Mouse (Mus musculus) liver, postnatal 0 days (tissue): ENCODE data around the gene Gm47996. TPM values are rescaled to one million over a fixed set of nuclear protein-coding genes. Genes with fewer than 3 reads are reported as not detected.
"Not testable (repeated sequence)": the region's sequence is repeated elsewhere in the genome, so short reads cannot be mapped to it uniquely, and the experiment has no call there.

Source experiments
- ATAC-seq: fragments of 200-750 bp; cut with Nextera tagmentation; 2 replicates; pipeline ENCODE4 v1.8.0; 2017; ENCODE audit warnings: mild to moderate bottlenecking, moderate library complexity
- DNase-seq: peaks from one replicate; pipeline ENCODE4 v3.0.0-alpha.2; 2016
- H3K27ac ChIP-seq: fragments of 300-500 bp; sonication (generic); 2 replicates; pipeline ENCODE4 v1.5.1; 2014; ENCODE audit warnings: antibody characterized with exemption, moderate library complexity, mild to moderate bottlenecking, low read depth
- H3K27me3 ChIP-seq: fragments of 300-500 bp; sonication (generic); 2 replicates; pipeline ENCODE4 v1.6.1; 2014; ENCODE audit warnings: low read length, control low read depth, mixed read lengths; ENCODE audit not compliant: insufficient read depth
- H3K36me3 ChIP-seq: fragments of 300-500 bp; sonication (generic); replicated peaks from 2 replicates; pipeline ENCODE4 v1.6.1; 2014; ENCODE audit warnings: mild to moderate bottlenecking, control low read depth, low read length, moderate library complexity, mixed read lengths; ENCODE audit not compliant: insufficient read depth
- H3K4me1 ChIP-seq: fragments of 300-500 bp; sonication (generic); 2 replicates; pipeline ENCODE4 v1.6.1; 2014; ENCODE audit warnings: antibody characterized with exemption, mild to moderate bottlenecking, control low read depth; ENCODE audit not compliant: insufficient read depth
- H3K4me2 ChIP-seq: fragments of 300-500 bp; sonication (generic); 2 replicates; pipeline ENCODE4 v1.6.1; 2014; ENCODE audit warnings: low read depth, mild to moderate bottlenecking, low read length, moderate library complexity, mixed read lengths
- H3K4me3 ChIP-seq: fragments of 300-500 bp; sonication (generic); 2 replicates; pipeline ENCODE4 v1.5.1; 2014; ENCODE audit warnings: low read depth, low read length
- H3K9ac ChIP-seq: fragments of 300-500 bp; sonication (generic); replicated peaks from 2 replicates; pipeline ENCODE4 v1.6.1; 2014; ENCODE audit warnings: mild to moderate bottlenecking, moderate library complexity
- H3K9me3 ChIP-seq: fragments of 300-500 bp; sonication (generic); 2 replicates; pipeline ENCODE4 v1.6.1; 2016; ENCODE audit warnings: mild to moderate bottlenecking, control low read depth, low read length, mixed read lengths
- CTCF ChIP-seq: sonication (generic); IDR thresholded peaks from 2 replicates; pipeline ENCODE4 v1.5.1; 2016; ENCODE audit warnings: antibody characterized with exemption, low read depth
- EP300 ChIP-seq: IDR thresholded peaks from 2 replicates; pipeline ENCODE4 v1.6.1; 2016; ENCODE audit warnings: antibody characterized with exemption, low read depth, mild to moderate bottlenecking
- WGBS: fragments of 180-500 bp; shearing (Covaris S2); extraction: QIAGEN DNeasy Blood & Tissue Kit; methylation state at CpG from one replicate; pipeline ENCODE4 v1.1.7; 2014; ENCODE audit not compliant: insufficient replicate concordance; 5-methylcytosine and 5-hydroxymethylcytosine counted together
- polyA plus RNA-seq: library from polyadenylated mRNA; unstranded; fragments of >200 nt; fragmentation: Nextera tagmentation; extraction: Ambion mirVana; gene quantifications from 2 replicates; pipeline ENCODE4 v1.2.1, GENCODE M21; 2015

Gm47996 gene
- polyA plus RNA-seq, 1 experiment from 2014 or later, result 0.12 TPM

- ATAC-seq (no peak), DNase-seq (no peak)
- Histone ChIP-seq H3K27ac (no peak overlapping the region), H3K9ac (no peak overlapping the region), H3K36me3 (no peaks in the 10 kb centered on the region), H3K4me3 (no peak overlapping the region), H3K27me3 (no peaks in the 10 kb centered on the region), H3K4me2 (no peak overlapping the region), H3K9me3 (no peaks in the 10 kb centered on the region), H3K4me1 (no peaks in the 10 kb centered on the region)
- 82% methylated on average over 4 of the region's 4 CpGs for WGBS
- no peak for TF ChIP-seq CTCF
- no peak for TF ChIP-seq EP300
Observed at GRCm38 (mm10) chr1:151188469-151188868, 21.5 kb upstream of the Gm47996 start.

- not testable (repeated sequence) for H3K9me3 ChIP-seq, H3K27me3 ChIP-seq, H3K9ac ChIP-seq, H3K4me2 ChIP-seq, H3K4me1 ChIP-seq, H3K36me3 ChIP-seq, H3K27ac ChIP-seq, H3K4me3 ChIP-seq, DNase-seq
- no CpG with 5 or more reads among the region's 7 CpGs for WGBS
- 0 out of 2 replicates have a peak, but pooled peaks have one; percentile 50 for ATAC-seq
Observed at GRCm38 (mm10) chr1:151192075-151192474, 17.9 kb upstream of the Gm47996 start, which contains the start of gene Gm8947. TSS of gene Gm8947 (plus strand) at chr1:151192376.

DNA sequence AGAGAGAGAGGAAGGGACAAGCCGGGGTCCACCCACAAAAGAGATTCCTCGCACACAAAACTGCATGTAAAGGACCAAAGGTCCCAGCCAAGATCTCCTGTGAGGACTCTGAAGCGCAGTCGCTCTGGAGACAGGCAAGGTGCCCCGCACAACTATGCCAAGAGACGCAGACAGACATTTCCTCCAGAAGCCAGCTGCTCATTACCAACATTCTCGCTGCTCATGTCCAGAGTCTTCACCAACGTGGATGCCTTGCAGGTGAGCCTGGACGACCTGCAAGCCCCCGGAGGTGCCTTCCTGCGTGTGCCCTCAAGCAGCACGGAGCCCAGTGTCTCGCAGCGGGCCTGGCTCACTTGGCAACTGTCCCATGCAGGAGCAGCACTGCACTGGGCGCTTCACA, 17.2 kb upstream of the Gm47996 start:
- not testable (repeated sequence) for DNase-seq, H3K36me3 ChIP-seq, H3K9me3 ChIP-seq, H3K4me1 ChIP-seq, H3K27ac ChIP-seq, H3K4me2 ChIP-seq, H3K9ac ChIP-seq, H3K27me3 ChIP-seq, H3K4me3 ChIP-seq, ATAC-seq
- 90% methylated on average over 13 of the region's 15 CpGs for WGBS

GRCm38 (mm10) chr1:151195986-151196385, 13.9 kb upstream of the Gm47996 start:
- H3K27me3 ChIP-seq, DNase-seq, H3K9me3 ChIP-seq, ATAC-seq, H3K4me1 ChIP-seq, H3K4me2 ChIP-seq, H3K27ac ChIP-seq, H3K4me3 ChIP-seq, H3K36me3 ChIP-seq, H3K9ac ChIP-seq: not testable (repeated sequence)
- WGBS, result 77% methylated on average over 4 of the region's 4 CpGs

- not testable (repeated sequence) for H3K4me3 ChIP-seq, H3K4me2 ChIP-seq, H3K9me3 ChIP-seq, H3K27ac ChIP-seq, H3K4me1 ChIP-seq, H3K36me3 ChIP-seq, ATAC-seq, H3K27me3 ChIP-seq, DNase-seq, H3K9ac ChIP-seq
- 72% methylated on average over 3 of the region's 3 CpGs for WGBS
Observed at GRCm38 (mm10) chr1:151196690-151197089, 13.2 kb upstream of the Gm47996 start.

GRCm38 (mm10) chr1:151198120-151198519, 11.8 kb upstream of the Gm47996 start, which contains the start of gene Gm47995:
TSS of gene Gm47995 (plus strand) at chr1:151198448.
- peak; percentile 48 for DNase-seq

GRCm38 (mm10) chr1:151200620-151201019, 9.3 kb upstream of the Gm47996 start:
- H3K9ac ChIP-seq, H3K4me2 ChIP-seq, H3K9me3 ChIP-seq, ATAC-seq, H3K4me3 ChIP-seq, H3K36me3 ChIP-seq, H3K4me1 ChIP-seq, H3K27ac ChIP-seq, H3K27me3 ChIP-seq, DNase-seq: not testable (repeated sequence)

More at GRCm38 (mm10) chr1:151198120-151198519, 11.8 kb upstream of the Gm47996 start, which contains the start of gene Gm47995:
- not testable (repeated sequence) for H3K9ac ChIP-seq, ATAC-seq, H3K27ac ChIP-seq, H3K27me3 ChIP-seq, H3K4me2 ChIP-seq, H3K9me3 ChIP-seq, H3K36me3 ChIP-seq, H3K4me1 ChIP-seq, H3K4me3 ChIP-seq
- 69% methylated on average over 2 of the region's 4 CpGs for WGBS

GRCm38 (mm10) chr1:151202771-151203170, 7.2 kb upstream of the Gm47996 start:
- not testable (repeated sequence) for H3K27me3 ChIP-seq, H3K4me3 ChIP-seq, H3K9me3 ChIP-seq, H3K27ac ChIP-seq, H3K4me1 ChIP-seq, H3K36me3 ChIP-seq, H3K4me2 ChIP-seq, DNase-seq, H3K9ac ChIP-seq
- WGBS, result 39% methylated on average over 3 of the region's 5 CpGs
- peak; percentile 79 for ATAC-seq

DNA sequence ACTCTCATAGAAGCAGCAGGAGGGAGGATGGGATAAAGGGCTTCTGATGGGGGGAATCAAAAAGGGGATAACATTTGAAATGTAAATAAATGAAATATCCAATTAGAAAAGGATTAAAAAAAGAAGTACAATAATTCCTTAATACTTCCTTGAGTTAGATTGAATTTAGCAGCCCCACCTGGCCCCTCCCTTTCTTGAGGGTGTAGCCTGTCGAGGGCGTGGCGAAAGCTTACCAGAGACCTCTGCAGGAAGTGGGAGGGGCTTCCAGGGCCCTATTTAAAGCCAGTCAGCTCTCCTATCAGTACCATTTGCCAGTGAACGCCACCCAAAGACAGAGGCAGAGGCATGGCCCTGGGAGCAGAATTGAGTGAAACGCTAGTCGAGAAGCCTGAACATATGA, 6.1 kb upstream of the Gm47996 start, which contains the start of gene 3110040M04Rik:
3110040M04Rik (plus strand) TSS at position 304 of the 400 bp plus-strand sequence.
- WGBS, result no CpG with 5 or more reads among the region's 6 CpGs
- not testable (repeated sequence) for H3K4me2 ChIP-seq, H3K27me3 ChIP-seq, H3K9me3 ChIP-seq, H3K27ac ChIP-seq, H3K4me3 ChIP-seq, H3K4me1 ChIP-seq, H3K36me3 ChIP-seq, H3K9ac ChIP-seq, ATAC-seq, DNase-seq

DNA sequence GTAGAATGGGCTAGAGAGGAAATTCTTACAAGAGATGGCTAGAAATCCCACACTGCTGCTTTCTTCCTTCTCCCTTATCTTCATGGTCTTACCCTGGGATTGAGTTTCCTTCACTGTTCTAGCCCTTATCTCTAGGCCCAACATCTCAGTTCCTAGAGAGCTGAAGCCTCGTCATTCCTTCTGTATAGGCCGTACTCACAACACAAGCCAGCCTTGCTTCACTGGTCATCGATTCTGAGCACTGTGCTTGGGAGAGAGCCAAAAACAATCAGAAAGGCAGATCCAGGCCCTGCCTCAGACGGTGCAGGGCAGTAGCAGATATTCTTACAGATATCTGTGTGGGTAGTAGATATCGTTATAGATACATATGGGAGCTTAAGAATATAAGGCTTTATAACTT, 1.4 kb upstream of the Gm47996 start:
- 44% methylated on average over 3 of the region's 5 CpGs for WGBS
- peak; percentile 84 for ATAC-seq
- H3K27ac ChIP-seq, result not testable (repeated sequence)

More for the DNA sequence above, 1.4 kb upstream of the Gm47996 start:
- H3K9ac ChIP-seq, H3K36me3 ChIP-seq, H3K4me3 ChIP-seq, DNase-seq, H3K27me3 ChIP-seq, H3K9me3 ChIP-seq, H3K4me2 ChIP-seq, H3K4me1 ChIP-seq: not testable (repeated sequence)
